Mouse (Mus musculus): ENCODE data around the gene Ifi203.

DNA sequence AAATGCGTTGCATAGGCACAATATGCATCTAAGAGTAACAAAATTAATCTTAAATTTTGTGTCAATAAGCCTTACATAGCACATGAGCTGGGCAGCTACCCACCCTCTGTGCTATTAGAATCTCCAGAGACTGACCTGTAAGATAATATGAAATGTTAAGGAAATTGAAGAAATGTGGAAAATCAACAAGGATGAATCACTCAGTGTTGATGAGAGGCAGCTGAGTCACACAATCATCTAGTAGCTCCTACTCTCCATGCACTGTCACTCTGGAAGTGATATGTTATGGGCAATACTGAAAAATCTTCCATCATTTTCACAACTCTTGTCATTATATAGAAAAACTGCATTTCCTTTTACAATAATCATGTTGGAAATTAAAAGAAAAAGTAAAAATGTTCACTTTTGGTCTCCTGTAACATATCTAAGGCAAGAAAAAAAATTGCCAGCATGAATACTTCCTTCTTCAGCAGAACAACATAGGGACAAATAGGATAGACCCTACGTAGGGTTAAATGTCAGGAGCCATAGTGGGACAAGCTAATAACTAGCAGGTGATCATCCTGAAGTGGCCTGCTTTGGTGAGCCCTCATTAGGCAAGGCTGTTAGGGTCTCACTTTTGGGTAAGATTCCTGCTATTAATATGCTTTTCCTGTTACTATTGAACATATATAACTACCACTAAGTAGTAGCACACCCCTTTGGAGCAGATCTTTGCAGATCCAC, 12.8 kb upstream of the Ifi203 start:
- no peak for TF ChIP-seq CTCF (IDR thresholded peaks at IDR 0.05; ENCODE audit: extremely low read depth, insufficient read depth, low read length)
- TF ChIP-seq POLR2A (IDR thresholded peaks at IDR 0.05; ENCODE audit: extremely low read depth, insufficient read depth, low read length) = no peak
